Mouse (Mus musculus) heart, adult 9 months (tissue): ENCODE measurements around the gene Nfkbid.

Experiments used
- DNase-seq, 2 experiments: peaks; one replicate each; pipeline ENCODE4 v3.0.0; 2022; ENCODE audit warnings: low spot score in 2 of 2

The Nfkbid gene

GRCm38 (mm10) chr7:30429327-30429726, 7.8 kb downstream of the Nfkbid start:
- DNase-seq = no peak

GRCm38 (mm10) chr7:30430191-30430590, 8.7 kb downstream of the Nfkbid start:
- no peak for DNase-seq

GRCm38 (mm10) chr7:30431793-30432192, 10.3 kb downstream of the Nfkbid start:
- peak in 1 of 2 experiments; percentile 50 for DNase-seq

GRCm38 (mm10) chr7:30434238-30434637, 12.7 kb downstream of the Nfkbid start:
- DNase-seq = no peak

GRCm38 (mm10) chr7:30434701-30435100, 13.2 kb downstream of the Nfkbid start:
- DNase-seq = no peak

GRCm38 (mm10) chr7:30435156-30435555, 13.6 kb downstream of the Nfkbid start:
- no peak for DNase-seq

- no peak for DNase-seq
These were observed 15.3 kb downstream of the Nfkbid start for GRCm38 (mm10) chr7:30436879-30437278.

GRCm38 (mm10) chr7:30439734-30440133, 18.2 kb downstream of the Nfkbid start:
- DNase-seq = no peak

- DNase-seq = no peak
These were observed 19.2 kb downstream of the Nfkbid start for GRCm38 (mm10) chr7:30440697-30441096.

GRCm38 (mm10) chr7:30443696-30444095, 22.2 kb downstream of the Nfkbid start:
- DNase-seq = no peak

GRCm38 (mm10) chr7:30444154-30444970, 22.8 kb downstream of the Nfkbid start:
- no peak for DNase-seq

GRCm38 (mm10) chr7:30444971-30445751, 23.6 kb downstream of the Nfkbid start, which contains the start of gene Aplp1:
Gene Aplp1 (minus strand): TSS chr7:30445535.
- DNase-seq = peak; percentile 24 to 31

- DNase-seq = no peak
These were observed 28.7 kb downstream of the Nfkbid start for GRCm38 (mm10) chr7:30450241-30450640.

GRCm38 (mm10) chr7:30453327-30453726, 31.8 kb downstream of the Nfkbid start:
- DNase-seq = no peak

- no peak for DNase-seq
These were observed 32.2 kb downstream of the Nfkbid start for GRCm38 (mm10) chr7:30453766-30454165.

- no peak for DNase-seq
These were observed 32.7 kb downstream of the Nfkbid start for GRCm38 (mm10) chr7:30454259-30454658.

GRCm38 (mm10) chr7:30456487-30456886, 35.0 kb downstream of the Nfkbid start:
- DNase-seq = no peak

GRCm38 (mm10) chr7:30456911-30457628, 35.5 kb downstream of the Nfkbid start:
- no peak for DNase-seq

GRCm38 (mm10) chr7:30457629-30458330, 36.2 kb downstream of the Nfkbid start, which contains the start of the genes Kirrel2 and Nphs1:
Gene Kirrel2 (minus strand): TSS chr7:30457690.
Gene Nphs1 (plus strand): TSS chr7:30458315.
- DNase-seq = no peak

GRCm38 (mm10) chr7:30459484-30459883, 38.0 kb downstream of the Nfkbid start:
- no peak for DNase-seq

GRCm38 (mm10) chr7:30463568-30463967, 42.0 kb downstream of the Nfkbid start:
- no peak for DNase-seq
